Mouse (Mus musculus) kidney, adult 2 months (tissue): ENCODE measurements around the gene Luc7l2.

ENCODE experiments used
- CTCF ChIP-seq: fragments of 200-500 bp; conservative IDR thresholded peaks from 2 replicates; pipeline ENCODE4 v1.5.1; 2011; ENCODE audit warnings: low read depth, mild to moderate bottlenecking, control low read depth, low read length, moderate library complexity, mixed read lengths; ENCODE audit not compliant: insufficient read depth, insufficient read length
- POLR2A ChIP-seq: fragments of 200-500 bp; IDR thresholded peaks from one replicate; pipeline ENCODE4 v1.6.1; 2011; ENCODE audit warnings: low read depth, low read length, control low read depth

DNA sequence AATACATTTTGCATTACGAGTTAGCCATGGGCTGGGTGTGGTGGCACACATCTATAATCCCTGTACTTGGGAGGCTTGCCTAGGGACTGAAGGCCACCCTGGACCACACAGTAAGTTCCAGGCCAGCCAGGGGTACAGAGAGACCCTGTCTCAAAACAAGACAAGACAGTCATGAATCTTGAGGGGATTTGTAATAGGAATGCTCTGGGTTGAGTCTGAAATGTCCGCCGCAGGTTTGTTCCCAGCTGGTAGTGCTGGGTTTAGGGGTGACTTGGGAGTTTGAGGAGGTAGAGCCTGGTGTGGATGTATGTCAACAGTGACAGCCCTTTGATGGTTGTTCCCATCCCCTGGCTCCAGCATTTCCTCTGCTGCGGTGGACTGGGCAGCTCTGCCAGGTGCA is 75.9 kb downstream of the Luc7l2 start:
- TF ChIP-seq CTCF: no peak
- TF ChIP-seq POLR2A: no peak
